Mouse (Mus musculus) adrenal gland, postnatal 4 days (tissue): Measurements from ENCODE around the gene Aldh4a1. TPM values are rescaled to one million over a fixed set of nuclear protein-coding genes. Genes with fewer than 3 reads are reported as not detected.

Experiments
- DNase-seq, 2 experiments: peaks; one replicate each; pipeline ENCODE4 v3.0.0; 2021 to 2022; ENCODE audit warnings: low spot score in 2 of 2, mixed read lengths in 2 of 2
- total RNA-seq, 2 experiments: library from RNA; stranded (reverse); gene quantifications; 2 replicates each; pipeline ENCODE4 v1.2.3; 2021

The Aldh4a1 gene
- total RNA-seq, 2 experiments from 2014 or later, result 41.8 to 43.4 TPM

GRCm38 (mm10) chr4:139589351-139590027, 33.2 kb upstream of the Aldh4a1 start:
- no peak for DNase-seq

GRCm38 (mm10) chr4:139590446-139590845, 32.2 kb upstream of the Aldh4a1 start:
- no peak for DNase-seq

GRCm38 (mm10) chr4:139592895-139593294, 29.8 kb upstream of the Aldh4a1 start:
- DNase-seq, result no peak

- no peak for DNase-seq
Measured at GRCm38 (mm10) chr4:139593383-139593782, 29.3 kb upstream of the Aldh4a1 start.

GRCm38 (mm10) chr4:139594062-139594461, 28.6 kb upstream of the Aldh4a1 start:
- no peak for DNase-seq

GRCm38 (mm10) chr4:139596715-139597114, 26.0 kb upstream of the Aldh4a1 start:
- no peak for DNase-seq

- no peak for DNase-seq
Measured at GRCm38 (mm10) chr4:139597286-139598284, 25.1 kb upstream of the Aldh4a1 start.

GRCm38 (mm10) chr4:139598356-139598755, 24.3 kb upstream of the Aldh4a1 start:
- no peak for DNase-seq

GRCm38 (mm10) chr4:139598950-139599518, 23.6 kb upstream of the Aldh4a1 start:
- DNase-seq, result peak; percentile 50 to 80

- no peak for DNase-seq
Measured at GRCm38 (mm10) chr4:139601519-139602356, 20.9 kb upstream of the Aldh4a1 start.

GRCm38 (mm10) chr4:139602357-139603244, 20.1 kb upstream of the Aldh4a1 start, which contains the start of gene Gm21969:
Gm21969 (plus strand) TSS chr4:139603186.
- no peak for DNase-seq

GRCm38 (mm10) chr4:139605216-139605615, 17.4 kb upstream of the Aldh4a1 start:
- no peak for DNase-seq

- DNase-seq, result no peak
Measured at GRCm38 (mm10) chr4:139606732-139607131, 15.9 kb upstream of the Aldh4a1 start.

- no peak for DNase-seq
Measured at GRCm38 (mm10) chr4:139608975-139609374, 13.7 kb upstream of the Aldh4a1 start.

- no peak for DNase-seq
Measured at GRCm38 (mm10) chr4:139610954-139611353, 11.7 kb upstream of the Aldh4a1 start.

- peak; percentile 60 to 78 for DNase-seq
Measured at GRCm38 (mm10) chr4:139611542-139611953, 11.1 kb upstream of the Aldh4a1 start.

- no peak for DNase-seq
Measured at GRCm38 (mm10) chr4:139614524-139615260, 8.0 kb upstream of the Aldh4a1 start.

GRCm38 (mm10) chr4:139616276-139617000, 6.2 kb upstream of the Aldh4a1 start:
- DNase-seq, result no peak
